Mouse (Mus musculus) liver, embryonic 14.5 days (tissue): Measurements from ENCODE around the gene Wwc1.

Experiments used
- CTCF ChIP-seq: IDR thresholded peaks from 2 replicates; pipeline ENCODE4 v1.5.1; 2016; ENCODE audit warnings: antibody characterized with exemption, low read depth, control low read depth
- EP300 ChIP-seq: IDR thresholded peaks from 2 replicates; pipeline ENCODE4 v1.6.1; 2016; ENCODE audit warnings: antibody characterized with exemption, low read depth

GRCm38 (mm10) chr11:35854941-35855340, 125.4 kb downstream of the Wwc1 start:
- TF ChIP-seq EP300: no peak
- TF ChIP-seq CTCF: no peak
